Mouse (Mus musculus): ENCODE results near the gene Cog1.

Gene Cog1

DNA sequence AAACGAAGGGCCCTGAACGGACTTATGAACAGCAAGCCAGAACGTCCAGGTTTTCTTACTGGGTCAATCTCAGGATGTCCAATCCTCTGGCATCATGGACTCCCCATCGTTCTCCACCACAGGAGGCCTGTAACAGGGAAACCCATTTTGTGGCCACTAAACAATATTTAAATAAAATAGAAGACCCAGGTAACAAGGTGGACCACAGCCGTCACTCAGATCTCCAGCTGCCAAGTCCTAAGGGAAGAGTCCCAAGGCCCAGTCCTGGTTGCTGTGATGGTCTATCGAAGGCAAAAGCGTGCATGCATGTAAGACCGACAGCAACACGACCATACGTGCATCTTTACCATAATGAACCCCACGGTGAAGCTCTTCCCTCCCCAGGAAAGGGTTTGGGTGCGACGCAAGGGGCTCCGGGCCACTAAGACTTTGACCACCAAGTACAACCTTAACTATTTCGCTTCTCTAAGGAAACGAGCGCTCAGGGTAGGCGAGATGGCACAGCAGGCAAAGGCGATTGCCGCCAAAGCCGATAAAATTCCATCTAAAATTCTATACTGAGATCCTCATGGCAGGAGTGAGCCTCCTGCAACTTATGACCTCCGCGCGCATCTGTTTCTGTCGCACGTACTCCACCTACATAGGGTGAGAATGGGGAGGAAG is at the start of gene Cog1:
Gene Cog1 (plus strand): TSS at position 480 of the 663 bp plus-strand sequence.
- DNase-seq (ENCODE audit: low read depth, low spot score): peak; percentile 14

DNA sequence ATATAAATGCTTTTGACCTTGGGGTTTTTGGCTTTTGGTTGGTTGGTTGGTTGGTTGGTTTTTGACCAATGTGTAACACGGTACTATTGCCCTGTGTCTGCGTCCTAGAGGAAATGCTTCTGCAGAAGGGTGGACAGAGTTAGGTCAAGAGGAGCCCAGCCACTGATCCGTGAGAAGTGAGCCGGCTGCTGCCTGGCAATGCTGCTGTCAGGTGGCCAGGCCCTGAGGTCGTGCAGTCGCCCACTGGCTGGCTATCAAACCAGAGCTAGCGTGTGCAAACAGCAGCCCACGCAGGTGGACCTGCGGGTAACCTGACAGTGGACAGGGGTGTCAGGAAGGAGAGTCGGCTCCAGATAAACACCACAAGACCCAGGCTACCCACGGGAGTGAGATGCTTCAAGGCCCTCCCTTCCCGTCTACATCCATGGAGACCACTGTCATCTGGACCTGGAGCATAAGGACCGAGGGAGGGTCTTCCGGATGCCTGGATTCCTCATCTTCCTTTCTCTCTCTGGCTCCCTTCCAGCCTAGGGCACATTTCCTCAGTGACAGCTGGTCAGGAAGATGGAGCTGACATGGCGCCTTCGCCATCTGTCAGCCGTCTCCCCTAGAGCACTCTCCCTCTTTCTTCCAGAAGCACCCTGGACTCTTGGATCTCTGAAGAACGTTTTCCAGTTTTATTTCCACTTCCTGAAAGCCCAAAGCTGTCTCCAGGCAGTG is 48.3 kb upstream of the Cog1 start:
- DNase-seq (ENCODE audit: low read depth, low spot score): no peak

- no peak for DNase-seq (ENCODE audit: low read depth, low spot score)
Observed at GRCm38 (mm10) chr11:113601616-113602343, 47.2 kb upstream of the Cog1 start.

DNA sequence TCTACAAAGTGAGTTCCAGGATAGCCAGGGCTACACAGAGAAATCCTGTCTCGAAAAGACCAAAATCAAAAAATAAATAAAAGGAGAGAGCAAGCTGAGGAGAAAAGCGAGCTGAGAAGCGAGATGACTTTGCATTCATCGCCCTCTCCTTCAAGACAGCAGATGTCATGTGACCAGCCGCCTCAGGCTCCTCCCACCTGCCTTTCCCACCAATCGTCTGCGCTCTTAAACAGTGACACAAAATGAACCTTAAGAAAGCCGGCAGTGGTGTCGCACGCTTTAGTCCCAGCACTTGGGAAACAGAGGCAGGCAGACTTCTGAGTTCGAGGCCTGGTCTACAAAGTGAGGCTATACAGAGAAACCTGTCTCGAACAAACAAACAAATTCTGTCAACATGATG is 41.4 kb upstream of the Cog1 start:
- no peak for DNase-seq (ENCODE audit: low read depth, low spot score)

GRCm38 (mm10) chr11:113609581-113609980 is 39.4 kb upstream of the Cog1 start:
- DNase-seq (ENCODE audit: low read depth, low spot score): no peak

GRCm38 (mm10) chr11:113610266-113610665 is 38.7 kb upstream of the Cog1 start:
- no peak for DNase-seq (ENCODE audit: low read depth, low spot score)

- DNase-seq (ENCODE audit: low read depth, low spot score): no peak
Observed at GRCm38 (mm10) chr11:113611112-113611646, 37.8 kb upstream of the Cog1 start.

DNA sequence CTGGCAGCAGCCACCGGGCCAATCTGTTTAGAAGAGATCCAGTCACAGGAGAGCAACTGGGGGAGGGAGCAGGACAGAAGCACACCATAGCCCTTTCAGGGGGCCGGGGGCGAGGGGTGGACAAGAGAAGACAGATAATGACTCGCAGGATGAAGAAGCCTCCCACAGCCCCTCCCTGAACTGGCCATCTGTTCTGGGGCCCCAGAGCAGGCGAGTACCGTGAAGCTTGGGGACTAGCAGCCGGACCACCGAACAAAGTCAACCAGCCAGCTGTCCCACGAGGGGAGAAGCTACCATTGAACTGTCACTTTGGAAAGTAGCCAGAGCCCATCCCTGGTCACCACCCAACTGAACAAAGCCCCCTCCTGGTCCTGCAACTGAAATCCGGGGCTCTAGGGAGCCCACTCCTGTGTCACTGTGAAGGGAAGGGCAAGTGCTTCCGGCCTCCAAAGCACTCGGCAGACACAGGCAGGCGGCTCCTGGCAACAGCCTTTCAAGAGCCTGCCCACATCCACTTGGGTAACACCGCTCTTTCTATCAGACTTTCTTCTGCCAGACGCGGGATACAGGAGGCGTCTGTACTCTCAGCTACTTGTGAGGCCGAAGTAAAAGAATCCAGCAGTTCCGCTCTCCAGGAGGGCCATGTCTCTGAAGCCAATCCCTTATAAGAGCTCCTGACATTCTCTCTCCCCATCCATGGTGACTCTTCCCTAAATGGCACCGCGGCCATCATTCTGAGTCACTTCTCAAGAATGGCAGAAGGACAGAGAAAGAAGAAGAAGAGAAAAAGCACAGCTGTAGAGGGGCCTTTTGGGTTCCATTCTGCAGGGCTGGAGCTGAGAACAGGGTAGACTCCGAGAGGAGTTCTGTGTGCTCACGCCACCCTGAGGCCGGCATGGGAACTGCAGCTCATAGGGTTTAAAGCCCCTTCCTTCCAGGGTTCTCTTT is 37.0 kb upstream of the Cog1 start:
- DNase-seq (ENCODE audit: low read depth, low spot score): peak; percentile 58

DNA sequence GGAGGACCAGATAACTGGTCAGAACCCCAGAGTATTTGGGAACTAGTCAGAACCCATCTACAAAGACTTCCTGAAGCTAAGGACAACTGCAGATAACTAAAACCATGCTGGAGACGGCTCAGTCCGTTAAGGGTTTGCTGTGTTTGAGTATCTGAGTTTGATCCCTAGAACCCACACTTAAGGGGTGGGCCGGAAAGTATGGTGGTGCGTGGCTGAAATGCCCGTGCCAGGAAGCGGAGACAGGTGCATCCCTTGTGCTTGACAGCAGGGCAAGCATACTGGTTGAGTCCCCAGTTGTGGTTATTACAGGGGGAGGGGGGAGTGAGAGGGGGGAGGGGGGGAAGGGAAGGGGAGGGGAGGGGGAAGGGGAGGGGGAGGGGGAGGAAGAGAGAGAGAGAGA is 34.5 kb upstream of the Cog1 start:
- no peak for DNase-seq (ENCODE audit: low read depth, low spot score)

DNA sequence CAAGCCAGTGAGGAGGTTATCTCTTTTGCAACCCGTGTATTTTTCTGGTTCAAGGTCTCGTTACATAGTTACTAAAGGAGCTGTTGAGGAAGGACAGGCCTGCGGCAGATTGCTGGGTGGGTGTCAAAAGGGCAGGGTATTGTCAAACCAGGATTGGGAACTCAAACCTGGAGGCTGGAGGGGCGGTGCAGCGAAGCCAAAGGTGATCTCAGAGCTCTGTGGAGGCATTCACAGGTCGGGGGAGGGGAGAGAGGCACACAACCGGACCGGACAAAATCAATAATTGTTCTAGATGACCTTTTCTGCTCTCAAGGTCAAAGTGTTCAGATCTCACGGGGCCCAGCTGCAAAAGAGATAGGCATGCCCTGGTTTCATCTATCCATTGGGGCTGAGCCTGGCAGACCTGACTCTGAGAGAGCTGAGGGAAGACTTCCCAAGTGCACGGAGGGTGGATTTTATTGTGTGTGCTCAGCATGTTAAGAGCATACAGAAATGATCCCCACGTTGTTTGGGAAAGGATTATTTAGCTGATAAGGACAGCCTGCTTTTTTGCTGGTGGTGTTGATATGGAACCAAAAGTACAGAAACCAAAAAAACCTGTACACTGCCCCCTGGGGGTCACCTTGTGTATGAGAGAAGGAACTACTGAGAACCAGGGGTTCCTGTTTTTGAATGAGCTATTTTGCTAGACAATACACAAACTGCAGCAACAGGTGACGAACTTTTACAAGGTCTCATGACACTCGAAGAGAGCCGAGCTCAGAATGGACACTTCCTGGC is 31.6 kb upstream of the Cog1 start:
- peak; percentile 68 for DNase-seq (ENCODE audit: low read depth, low spot score)

DNA sequence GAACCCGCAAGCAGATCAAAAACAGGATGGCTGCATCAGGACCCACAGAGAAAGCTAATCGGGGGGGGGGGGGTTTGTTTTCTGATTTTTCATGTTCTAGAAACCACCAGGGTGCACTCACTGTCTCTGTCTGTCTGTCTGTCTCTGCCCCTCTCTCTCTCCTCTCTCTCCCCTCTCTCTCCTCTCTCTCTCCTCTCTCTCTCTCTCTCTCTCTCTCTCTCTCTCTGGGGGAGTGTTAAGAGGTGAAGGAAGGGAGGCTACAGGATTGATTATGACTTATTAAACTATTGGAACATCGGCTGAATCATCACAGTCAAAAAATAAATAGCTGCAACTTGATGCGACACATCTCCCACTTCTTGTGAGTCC is 30.7 kb upstream of the Cog1 start:
- DNase-seq (ENCODE audit: low read depth, low spot score): peak; percentile 12

- DNase-seq (ENCODE audit: low read depth, low spot score): peak; percentile 74
Observed at GRCm38 (mm10) chr11:113618672-113619419, 30.1 kb upstream of the Cog1 start, which contains the start of gene Sstr2. Gene Sstr2, plus strand, starts transcription at chr11:113619342.

GRCm38 (mm10) chr11:113619420-113620080 is 29.4 kb upstream of the Cog1 start:
- no peak for DNase-seq (ENCODE audit: low read depth, low spot score)

- no peak for DNase-seq (ENCODE audit: low read depth, low spot score)
Observed at GRCm38 (mm10) chr11:113621001-113621400, 28.0 kb upstream of the Cog1 start.

DNA sequence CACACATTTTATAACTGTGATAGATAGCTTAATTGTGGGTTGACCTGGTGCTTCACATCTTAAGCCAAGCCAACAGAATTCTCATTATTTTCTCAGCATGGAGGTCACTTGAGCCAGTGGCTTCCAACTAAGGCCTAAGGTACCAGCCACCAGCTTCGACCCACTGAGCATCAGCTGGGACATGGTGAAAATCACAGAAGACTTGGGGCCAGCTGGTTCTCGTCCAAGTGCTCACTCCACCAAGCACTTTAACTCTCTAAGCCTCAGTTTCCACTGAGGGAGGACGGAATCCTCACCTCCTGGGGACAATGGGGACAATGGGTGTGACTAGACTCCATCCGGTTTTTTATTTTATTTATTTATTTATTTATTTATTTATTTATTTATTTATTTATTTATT is 26.9 kb upstream of the Cog1 start:
- no peak for DNase-seq (ENCODE audit: low read depth, low spot score)

DNA sequence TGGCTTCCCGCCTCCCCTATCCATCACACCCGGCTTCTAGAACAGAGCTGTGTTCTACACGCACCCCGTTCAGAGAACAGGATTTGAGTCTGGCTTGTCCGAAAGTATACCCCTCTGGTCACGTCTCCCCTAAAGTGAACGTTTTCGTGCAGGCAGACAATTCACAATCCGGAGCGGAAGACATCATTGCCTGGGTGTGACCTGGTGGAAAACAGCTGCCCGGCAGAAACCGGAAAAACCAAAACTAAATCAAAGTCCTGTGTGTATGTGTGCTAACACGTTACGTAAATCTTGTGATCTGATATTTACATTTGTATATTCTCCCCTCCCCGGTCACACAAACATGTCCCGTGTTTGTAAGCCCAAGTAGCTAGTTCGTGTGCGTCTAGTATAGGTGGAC is 23.5 kb upstream of the Cog1 start:
- no peak for DNase-seq (ENCODE audit: low read depth, low spot score)

DNA sequence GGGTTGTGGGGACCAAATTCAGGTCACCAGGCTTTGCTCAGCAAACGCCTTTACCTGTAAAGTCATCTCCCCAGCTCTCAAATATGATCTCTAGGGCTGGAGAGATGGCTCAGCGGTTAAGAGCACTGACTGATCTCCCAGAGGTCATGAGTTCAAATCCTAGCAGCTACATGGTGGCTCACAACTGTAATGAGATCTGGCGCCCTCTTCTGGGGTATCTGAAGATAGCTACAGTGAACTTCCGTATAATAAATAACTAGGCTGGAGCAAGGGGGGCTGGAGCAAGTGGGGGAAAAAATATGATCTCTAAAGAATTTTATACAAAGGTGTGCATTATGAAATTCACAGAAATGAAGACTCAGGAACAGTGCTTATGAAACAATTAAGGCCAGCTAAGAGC is 21.2 kb upstream of the Cog1 start:
- DNase-seq (ENCODE audit: low read depth, low spot score): peak; percentile 43

GRCm38 (mm10) chr11:113630642-113631041 is 18.3 kb upstream of the Cog1 start:
- no peak for DNase-seq (ENCODE audit: low read depth, low spot score)

DNA sequence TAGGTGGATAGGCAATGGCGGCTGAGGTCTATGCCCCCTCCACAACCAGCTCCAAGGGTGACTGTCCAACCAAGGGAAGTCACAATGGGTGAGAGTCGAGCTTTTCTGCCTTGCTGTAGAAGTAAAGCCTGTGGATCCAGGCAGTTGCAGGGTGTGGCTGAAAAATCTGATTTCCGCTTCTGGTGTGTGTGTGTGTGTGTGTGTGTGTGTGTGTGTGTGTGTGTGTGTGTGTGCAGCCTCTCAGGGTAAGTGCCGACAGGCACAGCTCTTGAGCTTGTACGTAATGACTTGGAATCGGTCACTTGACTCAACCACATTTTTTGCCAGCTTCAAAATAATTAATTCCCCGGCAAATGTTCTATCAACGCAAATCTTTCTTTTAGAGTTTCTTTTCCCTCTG is 17.7 kb upstream of the Cog1 start:
- no peak for DNase-seq (ENCODE audit: low read depth, low spot score)

Data from CD4-positive helper T cell, adult 2 months (primary cell).